ENCODE assay signal across 13 mouse cellular contexts in genomic region chr10:128801981-128802495, GRCm38 (mm10). TPM values are rescaled to one million over a fixed set of nuclear protein-coding genes. Genes with fewer than 3 reads are reported as not detected.
DNase-seq lines count a peak whose midpoint lies in the region; ATAC-seq and TF ChIP-seq lines count a peak whose summit lies in the region.
"Had no signal": no experiment of that assay in that cellular context is flagged by ENCODE, and none has a peak within 500 bp of the region (broad histone marks: within the 10 kb centered on the region; RNA-seq: fewer than 3 reads in every experiment).

No protein-coding gene starts in this region.

- H3K4me2 ChIP-seq in heart, embryonic 15.5 days = peak overlapping the region; percentile 93; the same call in 1 of the 2 replicates
- H3K4me2 ChIP-seq in midbrain, embryonic 12.5 days (replicated peaks) = no peak overlapping the region; the same call in 1 of the 2 replicates
- H3K4me2 ChIP-seq in embryonic facial prominence, embryonic 15.5 days (replicated peaks) = peak overlapping the region; percentile 74; the same call in 1 of the 2 replicates
- H3K4me2 ChIP-seq in myocyte (ENCODE audit: low read depth) = peak overlapping the region; percentile 99

- H3K4me3 ChIP-seq in heart, embryonic 15.5 days = no peak overlapping the region
- no peak overlapping the region for H3K4me3 ChIP-seq in midbrain, embryonic 12.5 days
- H3K4me3 ChIP-seq in midbrain, embryonic 10.5 days = no peak overlapping the region; the same call in 1 of the 2 replicates
- no peak overlapping the region for H3K4me3 ChIP-seq in embryonic facial prominence, embryonic 15.5 days (replicated peaks)
- no peak overlapping the region for H3K4me3 ChIP-seq in myocyte
- H3K4me3 ChIP-seq: erythroblast, embryonic 14.5 days had no signal

- TF ChIP-seq POLR2A in myocyte (IDR thresholded peaks at IDR 0.05; ENCODE audit: insufficient read length, low read depth) = no peak

- peaks cover 33% of the 10 kb centered on the region for H3K79me2 ChIP-seq in myocyte (ENCODE audit: control insufficient read depth, insufficient read depth)

- no peak for ATAC-seq in heart, embryonic 15.5 days (replicated peaks; ENCODE audit: insufficient number of reproducible peaks, insufficient read depth, low FRiP score, low read depth)
- no peak for ATAC-seq in midbrain, embryonic 12.5 days (ENCODE audit: low FRiP score, low read depth)
- no peak for ATAC-seq in embryonic facial prominence, embryonic 15.5 days (ENCODE audit: insufficient number of reproducible peaks, low FRiP score, low TSS enrichment, low read depth)

- no peak overlapping the region for H3ac ChIP-seq in myocyte (ENCODE audit: control insufficient read depth, insufficient read length)

- H3K27ac ChIP-seq in heart, embryonic 15.5 days = no peak overlapping the region
- H3K27ac ChIP-seq in midbrain, embryonic 12.5 days (replicated peaks) = no peak overlapping the region
- H3K27ac ChIP-seq in midbrain, embryonic 10.5 days (replicated peaks) = no peak overlapping the region
- no peak overlapping the region for H3K27ac ChIP-seq in embryonic facial prominence, embryonic 15.5 days (replicated peaks)
- H3K27ac ChIP-seq: liver, embryonic 14.5 days; macrophage had no signal

- H3K9me3 ChIP-seq in heart, embryonic 15.5 days (replicated peaks) = no peaks in the 10 kb centered on the region
- no peaks in the 10 kb centered on the region for H3K9me3 ChIP-seq in midbrain, embryonic 12.5 days
- H3K9me3 ChIP-seq in midbrain, embryonic 10.5 days (replicated peaks) = no peaks in the 10 kb centered on the region
- H3K9me3 ChIP-seq in embryonic facial prominence, embryonic 15.5 days (replicated peaks) = no peaks in the 10 kb centered on the region

- H3K9ac ChIP-seq in heart, embryonic 15.5 days = peak overlapping the region; percentile 85; the same call in 1 of the 2 replicates
- H3K9ac ChIP-seq in midbrain, embryonic 12.5 days (replicated peaks) = peak overlapping the region; percentile 17; the same call in 1 of the 2 replicates
- H3K9ac ChIP-seq in embryonic facial prominence, embryonic 15.5 days = no peak overlapping the region
- H3K9ac ChIP-seq: liver, embryonic 14.5 days had no signal

- intact Hi-C loops in heart, postnatal 25 days (cut with DNase I) = loop anchor here (2.0 kb wide), 1 partner anchor 21 kb away; no protein-coding TSS in a partner anchor

- no peaks in the 10 kb centered on the region for H3K27me3 ChIP-seq in heart, embryonic 15.5 days
- H3K27me3 ChIP-seq in midbrain, embryonic 12.5 days = no peaks in the 10 kb centered on the region
- no peaks in the 10 kb centered on the region for H3K27me3 ChIP-seq in midbrain, embryonic 10.5 days (ENCODE audit: low read depth, poor library complexity, severe bottlenecking)
- H3K27me3 ChIP-seq in embryonic facial prominence, embryonic 15.5 days = no peaks in the 10 kb centered on the region
- H3K27me3 ChIP-seq in myocyte (ENCODE audit: control insufficient read depth, insufficient read depth, insufficient read length) = no peaks in the 10 kb centered on the region
- H3K27me3 ChIP-seq: CH12.LX had no signal

- peaks cover 18% of the 10 kb centered on the region; the same call in 1 of the 2 replicates for H3K36me3 ChIP-seq in heart, embryonic 15.5 days
- peaks cover 18% of the 10 kb centered on the region for H3K36me3 ChIP-seq in midbrain, embryonic 12.5 days
- H3K36me3 ChIP-seq in midbrain, embryonic 10.5 days = peaks cover 54% of the 10 kb centered on the region
- peaks cover 26% of the 10 kb centered on the region for H3K36me3 ChIP-seq in embryonic facial prominence, embryonic 15.5 days
- peaks cover 3% of the 10 kb centered on the region for H3K36me3 ChIP-seq in myocyte (ENCODE audit: control insufficient read depth, insufficient read depth)

- 89% methylated on average over 16 of the region's 16 CpGs for WGBS in heart, embryonic 15.5 days
- WGBS in midbrain, embryonic 12.5 days = 89% methylated on average over 16 of the region's 16 CpGs
- WGBS in midbrain, embryonic 10.5 days = 82% methylated on average over 16 of the region's 16 CpGs
- WGBS in embryonic facial prominence, embryonic 15.5 days = 89% methylated on average over 16 of the region's 16 CpGs

- H3K4me1 ChIP-seq in heart, embryonic 15.5 days (replicated peaks) = peaks cover 26% of the 10 kb centered on the region
- peaks cover 30% of the 10 kb centered on the region for H3K4me1 ChIP-seq in midbrain, embryonic 12.5 days
- peaks cover 33% of the 10 kb centered on the region for H3K4me1 ChIP-seq in midbrain, embryonic 10.5 days
- peaks cover 27% of the 10 kb centered on the region for H3K4me1 ChIP-seq in embryonic facial prominence, embryonic 15.5 days

- no peak for DNase-seq in heart, postnatal 25 days (ENCODE audit: low spot score)
- no peak for DNase-seq in midbrain, embryonic 10.5 days (ENCODE audit: low spot score)
- no peak for DNase-seq in urinary bladder, postnatal 36 days (ENCODE audit: low spot score in 2 of 2)
- DNase-seq: adrenal gland, adult 2 months; retina, postnatal 1 day had no signal

TF ChIP-seq in myocyte, 11 proteins besides CTCF, POLR2A, EP300 and RAD21:
- no peak for TF ChIP-seq MYOD1 (IDR thresholded peaks at IDR 0.05; ENCODE audit: control insufficient read depth in 1 of 3, insufficient read length in 2 of 3, low read depth in 2 of 3)
- no peak for TF ChIP-seq CEBPB (IDR thresholded peaks at IDR 0.05; ENCODE audit: insufficient read depth, poor library complexity, severe bottlenecking)
- no peak for TF ChIP-seq REST (IDR thresholded peaks at IDR 0.05; ENCODE audit: insufficient read depth, insufficient read length)
- no peak for TF ChIP-seq TCF3 (IDR thresholded peaks at IDR 0.05; ENCODE audit: insufficient read length, low read depth)
- TF ChIP-seq POLR2AphosphoS2 (IDR thresholded peaks at IDR 0.05; ENCODE audit: insufficient read length, low read depth) = no peak
- no peak for TF ChIP-seq MYOG (IDR thresholded peaks at IDR 0.05; ENCODE audit: control insufficient read depth in 1 of 3, insufficient read depth in 1 of 3, insufficient read length in 2 of 3, low read depth in 2 of 3)
- no peak for TF ChIP-seq SRF (IDR thresholded peaks at IDR 0.05; ENCODE audit: control insufficient read depth, insufficient read length, low read depth)
- TF ChIP-seq TCF12 (IDR thresholded peaks at IDR 0.05; ENCODE audit: insufficient read depth, poor library complexity, severe bottlenecking) = no peak
TF ChIP-seq in myocyte: peak in this region for 0.

RNA-seq across cellular contexts. Expression of gene Dnajc14, which starts 1.8 kb away (rescaled TPM):
- polyA plus RNA-seq in heart, embryonic 15.5 days (2015; fragmentation: Nextera tagmentation; extraction: Ambion mirVana) = 35.2 and 42.5 TPM in 2 replicates
- total RNA-seq in heart, postnatal 25 days (2021) = 10 to 100 TPM; 31.8 to 38.2 TPM
- polyA plus RNA-seq in midbrain, embryonic 12.5 days (2016; fragmentation: Nextera tagmentation; extraction: Ambion mirVana) = 57.9 and 59.8 TPM in 2 replicates
- polyA plus RNA-seq in midbrain, embryonic 10.5 days (2016; fragmentation: Nextera tagmentation; extraction: Ambion mirVana) = 50.7 and 57.8 TPM in 2 replicates
- polyA plus RNA-seq in embryonic facial prominence, embryonic 15.5 days (2015; fragmentation: Nextera tagmentation; extraction: Ambion mirVana) = 62.5 and 64.7 TPM in 2 replicates
- polyA plus RNA-seq in myocyte (2012; fragmentation: generic; extraction: Trizol) = 39.0 TPM

RNA-seq across cellular contexts. Expression of gene Tmem198b, which starts 2.1 kb away (rescaled TPM):
- polyA plus RNA-seq in heart, embryonic 15.5 days (2015; fragmentation: Nextera tagmentation; extraction: Ambion mirVana) = 14.9 and 18.8 TPM in 2 replicates
- total RNA-seq in heart, postnatal 25 days (2021) = 1 to 10 TPM; 5.8 to 6.4 TPM
- polyA plus RNA-seq in midbrain, embryonic 12.5 days (2016; fragmentation: Nextera tagmentation; extraction: Ambion mirVana) = 21.4 and 24.0 TPM in 2 replicates
- 22.1 and 24.3 TPM in 2 replicates for polyA plus RNA-seq in midbrain, embryonic 10.5 days (2016; fragmentation: Nextera tagmentation; extraction: Ambion mirVana)
- 25.4 and 28.1 TPM in 2 replicates for polyA plus RNA-seq in embryonic facial prominence, embryonic 15.5 days (2015; fragmentation: Nextera tagmentation; extraction: Ambion mirVana)
- polyA plus RNA-seq in myocyte (2012; fragmentation: generic; extraction: Trizol) = 18.7 TPM

RNA-seq across cellular contexts. Expression of gene Mmp19, which starts 11.3 kb away (rescaled TPM):
- 1.6 and 2.5 TPM in 2 replicates for polyA plus RNA-seq in heart, embryonic 15.5 days (2015; fragmentation: Nextera tagmentation; extraction: Ambion mirVana)
- total RNA-seq in heart, postnatal 25 days (2021) = 1 to 10 TPM; 3.1 to 3.2 TPM
- polyA plus RNA-seq in midbrain, embryonic 12.5 days (2016; fragmentation: Nextera tagmentation; extraction: Ambion mirVana) = 0.61 and 0.97 TPM in 2 replicates
- polyA plus RNA-seq in midbrain, embryonic 10.5 days (2016; fragmentation: Nextera tagmentation; extraction: Ambion mirVana) = 0.44 and 0.66 TPM in 2 replicates
- 2.3 and 2.6 TPM in 2 replicates for polyA plus RNA-seq in embryonic facial prominence, embryonic 15.5 days (2015; fragmentation: Nextera tagmentation; extraction: Ambion mirVana)
- 12.1 TPM for polyA plus RNA-seq in myocyte (2012; fragmentation: generic; extraction: Trizol)

RNA-seq across cellular contexts. Expression of gene Sarnp, which starts 15.1 kb away (rescaled TPM):
- polyA plus RNA-seq in heart, embryonic 15.5 days (2015; fragmentation: Nextera tagmentation; extraction: Ambion mirVana) = 145 and 168 TPM in 2 replicates
- 10 to 100 TPM; 38.7 to 44.0 TPM for total RNA-seq in heart, postnatal 25 days (2021)
- polyA plus RNA-seq in midbrain, embryonic 12.5 days (2016; fragmentation: Nextera tagmentation; extraction: Ambion mirVana) = 217 and 219 TPM in 2 replicates
- 260 and 264 TPM in 2 replicates for polyA plus RNA-seq in midbrain, embryonic 10.5 days (2016; fragmentation: Nextera tagmentation; extraction: Ambion mirVana)
- polyA plus RNA-seq in embryonic facial prominence, embryonic 15.5 days (2015; fragmentation: Nextera tagmentation; extraction: Ambion mirVana) = 194 and 196 TPM in 2 replicates
- polyA plus RNA-seq in myocyte (2012; fragmentation: generic; extraction: Trizol) = 40.8 TPM

RNA-seq across cellular contexts. Expression of gene Ormdl2, which starts 19.4 kb away (rescaled TPM):
- polyA plus RNA-seq in heart, embryonic 15.5 days (2015; fragmentation: Nextera tagmentation; extraction: Ambion mirVana) = 34.3 and 42.6 TPM in 2 replicates
- 1 to 10 TPM; 7.6 to 9.2 TPM for total RNA-seq in heart, postnatal 25 days (2021)
- 38.5 and 41.7 TPM in 2 replicates for polyA plus RNA-seq in midbrain, embryonic 12.5 days (2016; fragmentation: Nextera tagmentation; extraction: Ambion mirVana)
- polyA plus RNA-seq in midbrain, embryonic 10.5 days (2016; fragmentation: Nextera tagmentation; extraction: Ambion mirVana) = 82.0 and 100 TPM in 2 replicates
- 58.2 and 61.7 TPM in 2 replicates for polyA plus RNA-seq in embryonic facial prominence, embryonic 15.5 days (2015; fragmentation: Nextera tagmentation; extraction: Ambion mirVana)
- 19.2 TPM for polyA plus RNA-seq in myocyte (2012; fragmentation: generic; extraction: Trizol)
